Mouse (Mus musculus) lung, embryonic 14.5 days (tissue): ENCODE measurements around the gene Zmynd8. TPM values are rescaled to one million over a fixed set of nuclear protein-coding genes. Genes with fewer than 3 reads are reported as not detected.

Experiments
- ATAC-seq: fragments of 200-750 bp; cut with Nextera tagmentation; 2 replicates; pipeline ENCODE4 v1.8.0; 2017; ENCODE audit warnings: mild to moderate bottlenecking, moderate TSS enrichment, moderate library complexity; ENCODE audit not compliant: insufficient read depth
- DNase-seq: peaks from one replicate; pipeline ENCODE4 v3.0.0-alpha.2; 2015
- H3K27ac ChIP-seq: fragments of 300-500 bp; sonication (generic); 2 replicates; pipeline ENCODE4 v1.5.1; 2014; ENCODE audit warnings: low read depth, mild to moderate bottlenecking, moderate library complexity
- H3K27me3 ChIP-seq: fragments of 300-500 bp; sonication (generic); 2 replicates; pipeline ENCODE4 v1.6.1; 2014; ENCODE audit warnings: low read length, control low read depth; ENCODE audit not compliant: insufficient read depth
- H3K36me3 ChIP-seq: fragments of 300-500 bp; sonication (generic); 2 replicates; pipeline ENCODE4 v1.6.1; 2014; ENCODE audit warnings: control low read depth; ENCODE audit not compliant: insufficient read depth
- H3K4me1 ChIP-seq: fragments of 300-500 bp; sonication (generic); 2 replicates; pipeline ENCODE4 v1.6.1; 2014; ENCODE audit warnings: antibody characterized with exemption, control low read depth; ENCODE audit not compliant: insufficient read depth
- H3K4me2 ChIP-seq: fragments of 300-500 bp; sonication (generic); 2 replicates; pipeline ENCODE4 v1.6.1; 2014; ENCODE audit warnings: mild to moderate bottlenecking
- H3K4me3 ChIP-seq: fragments of 300-500 bp; sonication (generic); 2 replicates; pipeline ENCODE4 v1.5.1; 2014; ENCODE audit warnings: low read depth, low read length
- H3K9ac ChIP-seq: fragments of 300-500 bp; sonication (generic); 2 replicates; pipeline ENCODE4 v1.6.1; 2014
- H3K9me3 ChIP-seq: fragments of 300-500 bp; sonication (generic); 2 replicates; pipeline ENCODE4 v1.6.1; 2016; ENCODE audit warnings: low read depth, low read length, control low read depth
- CTCF ChIP-seq: IDR thresholded peaks from 2 replicates; pipeline ENCODE4 v1.5.1; 2016; ENCODE audit warnings: antibody characterized with exemption, low read depth
- WGBS: fragments of 180-500 bp; shearing (Covaris S2); extraction: QIAGEN DNeasy Blood & Tissue Kit; methylation state at CpG from one replicate; pipeline ENCODE4 v1.1.7; 2014; 5-methylcytosine and 5-hydroxymethylcytosine counted together
- polyA plus RNA-seq: library from polyadenylated mRNA; unstranded; fragments of >200 nt; fragmentation: Nextera tagmentation; extraction: Ambion mirVana; gene quantifications from 2 replicates; pipeline ENCODE4 v1.2.1, GENCODE M21; 2014

Gene Zmynd8
- polyA plus RNA-seq, 1 experiment from 2014 or later = 40.5 TPM

GRCm38 (mm10) chr2:165899474-165899873, 658 bp upstream of the Zmynd8 start:
- WGBS = 49% methylated on average over 6 of the region's 6 CpGs
- H3K4me2 ChIP-seq = peak overlapping the region; percentile 40
- TF ChIP-seq CTCF = peak; percentile 36; the same call in 1 of the 2 replicates
- no peaks in the 10 kb centered on the region for H3K9me3 ChIP-seq
- ATAC-seq = no peak
- no peak overlapping the region for H3K4me3 ChIP-seq
- DNase-seq = no peak
- H3K27me3 ChIP-seq = no peaks in the 10 kb centered on the region
- H3K36me3 ChIP-seq = no peaks in the 10 kb centered on the region
- peak overlapping the region; percentile 96 for H3K27ac ChIP-seq
- H3K9ac ChIP-seq = no peak overlapping the region; the same call in 1 of the 2 replicates
- H3K4me1 ChIP-seq = peaks cover 16% of the 10 kb centered on the region

GRCm38 (mm10) chr2:165896171-165896570, 2.6 kb downstream of the Zmynd8 start:
- no peak for DNase-seq
- Histone ChIP-seq H3K27ac (no peak overlapping the region), H3K36me3 (no peaks in the 10 kb centered on the region), H3K4me3 (no peak overlapping the region), H3K9ac (no peak overlapping the region), H3K4me2 (no peak overlapping the region), H3K9me3 (no peaks in the 10 kb centered on the region), H3K4me1 (peaks cover 16% of the 10 kb centered on the region), H3K27me3 (no peaks in the 10 kb centered on the region)
- ATAC-seq = no peak
- no peak for TF ChIP-seq CTCF
- 71% methylated on average over 13 of the region's 13 CpGs for WGBS

GRCm38 (mm10) chr2:165895687-165896086, 3.1 kb downstream of the Zmynd8 start:
- no peak for TF ChIP-seq CTCF
- 81% methylated on average over 4 of the region's 4 CpGs for WGBS
- no peak for ATAC-seq
- Histone ChIP-seq H3K4me1 (peaks cover 11% of the 10 kb centered on the region), H3K4me3 (no peak overlapping the region), H3K9ac (no peak overlapping the region), H3K4me2 (no peak overlapping the region), H3K27me3 (no peaks in the 10 kb centered on the region), H3K27ac (no peak overlapping the region), H3K36me3 (no peaks in the 10 kb centered on the region), H3K9me3 (no peaks in the 10 kb centered on the region)
- DNase-seq = no peak

- H3K9me3 ChIP-seq = no peaks in the 10 kb centered on the region
- ATAC-seq (no peak), DNase-seq (no peak)
- no peak overlapping the region for H3K27ac ChIP-seq
- no peaks in the 10 kb centered on the region for H3K27me3 ChIP-seq
- TF ChIP-seq CTCF = no peak
- H3K9ac ChIP-seq = no peak overlapping the region
- H3K36me3 ChIP-seq = no peaks in the 10 kb centered on the region
- H3K4me2 ChIP-seq = no peak overlapping the region
- WGBS = 47% methylated on average over 3 of the region's 4 CpGs
- no peak overlapping the region for H3K4me3 ChIP-seq
- 0 out of 2 replicates have a peak, but pooled peaks cover 1% of the 10 kb centered on the region for H3K4me1 ChIP-seq
These were observed 4.3 kb downstream of the Zmynd8 start for GRCm38 (mm10) chr2:165894533-165894932.

GRCm38 (mm10) chr2:165893232-165893631, 5.6 kb downstream of the Zmynd8 start:
- Histone ChIP-seq H3K27ac (no peak overlapping the region), H3K4me2 (no peak overlapping the region), H3K9me3 (no peaks in the 10 kb centered on the region), H3K4me1 (peaks cover 9% of the 10 kb centered on the region), H3K9ac (no peak overlapping the region), H3K4me3 (no peak overlapping the region), H3K36me3 (no peaks in the 10 kb centered on the region), H3K27me3 (no peaks in the 10 kb centered on the region)
- TF ChIP-seq CTCF = no peak
- WGBS = 90% methylated on average over 3 of the region's 3 CpGs
- no peak for DNase-seq
- ATAC-seq = no peak

GRCm38 (mm10) chr2:165892626-165893025, 6.2 kb downstream of the Zmynd8 start:
- no peak for TF ChIP-seq CTCF
- no peak overlapping the region for H3K4me2 ChIP-seq
- no peaks in the 10 kb centered on the region for H3K36me3 ChIP-seq
- DNase-seq (no peak), ATAC-seq (no peak)
- H3K9ac ChIP-seq = no peak overlapping the region
- no peak overlapping the region for H3K27ac ChIP-seq
- H3K4me3 ChIP-seq = no peak overlapping the region
- H3K9me3 ChIP-seq = no peaks in the 10 kb centered on the region
- no peaks in the 10 kb centered on the region for H3K27me3 ChIP-seq
- 68% methylated on average over 5 of the region's 5 CpGs for WGBS
- H3K4me1 ChIP-seq = peaks cover 15% of the 10 kb centered on the region

- no peak for TF ChIP-seq CTCF
- H3K27me3 ChIP-seq = no peaks in the 10 kb centered on the region
- no peak overlapping the region for H3K9ac ChIP-seq
- no peak overlapping the region for H3K4me2 ChIP-seq
- H3K36me3 ChIP-seq = no peaks in the 10 kb centered on the region
- H3K4me3 ChIP-seq = no peak overlapping the region
- peak overlapping the region; percentile 48; the same call in 1 of the 2 replicates for H3K27ac ChIP-seq
- H3K9me3 ChIP-seq = no peaks in the 10 kb centered on the region
- 64% methylated on average over 10 of the region's 10 CpGs for whole genome bisulfite sequencing
- no peak for DNase-seq
- H3K4me1 ChIP-seq = peaks cover 36% of the 10 kb centered on the region
- no peak for ATAC-seq
These were observed 8.4 kb downstream of the Zmynd8 start for GRCm38 (mm10) chr2:165890401-165890800.

- Histone ChIP-seq H3K4me1 (peaks cover 42% of the 10 kb centered on the region), H3K4me3 (no peak overlapping the region), H3K27me3 (no peaks in the 10 kb centered on the region), H3K36me3 (no peaks in the 10 kb centered on the region), H3K4me2 (no peak overlapping the region), H3K9ac (no peak overlapping the region), H3K27ac (no peak overlapping the region; the same call in 1 of the 2 replicates), H3K9me3 (no peaks in the 10 kb centered on the region)
- ATAC-seq (no peak), DNase-seq (no peak)
- 82% methylated on average over 10 of the region's 10 CpGs for WGBS
- no peak for TF ChIP-seq CTCF
These were observed 8.9 kb downstream of the Zmynd8 start for GRCm38 (mm10) chr2:165889874-165890273.
